Mouse (Mus musculus) MEL (cell line): ENCODE results near the gene S100pbp. TPM values are rescaled to one million over a fixed set of nuclear protein-coding genes. Genes with fewer than 3 reads are reported as not detected.
A peak's percentile ranks its signal among the peaks of the same experiment; 100 is the strongest.

Experiments
- DNase-seq: peaks from one replicate; pipeline ENCODE4 v3.0.0; 2011; ENCODE audit warnings: low read depth, low spot score
- H3K27ac ChIP-seq: 2 replicates; pipeline ENCODE4 v1.5.1; 2012; ENCODE audit warnings: low read depth, mild to moderate bottlenecking, control low read depth, low read length, moderate library complexity; ENCODE audit not compliant: control insufficient read depth
- H3K27me3 ChIP-seq, 2 experiments: fragments of 150-350 bp in 1 of 2; sonication (generic) in 1 of 2; 2 replicates each; pipeline ENCODE4 v1.6.1; 2012; ENCODE audit warnings: low read length in 2 of 2, mild to moderate bottlenecking in 2 of 2, improper control_type of control experiment in 1 of 2, moderate library complexity in 1 of 2; ENCODE audit not compliant: insufficient read depth in 2 of 2, control insufficient read depth in 1 of 2
- H3K36me3 ChIP-seq, 2 experiments: 2 replicates each; pipeline ENCODE4 v1.6.1; 2012 to 2014; ENCODE audit warnings: low read length in 2 of 2, improper control_type of control experiment in 1 of 2, inconsistent platforms in 1 of 2, mild to moderate bottlenecking in 1 of 2; ENCODE audit not compliant: insufficient read depth in 2 of 2, control insufficient read depth in 1 of 2
- H3K4me1 ChIP-seq, 2 experiments: fragments of 150-350 bp in 1 of 2; sonication (generic) in 1 of 2; 2 replicates each; pipeline ENCODE4 v1.6.1; 2012; ENCODE audit warnings: low read length in 2 of 2, improper control_type of control experiment in 1 of 2, mild to moderate bottlenecking in 1 of 2; ENCODE audit not compliant: insufficient read depth in 2 of 2, control insufficient read depth in 1 of 2
- H3K4me3 ChIP-seq, 2 experiments: fragments of 150-350 bp in 1 of 2; sonication (generic) in 1 of 2; 2 replicates each; pipeline ENCODE4 v1.5.1; 2012; ENCODE audit warnings: low read depth in 2 of 2, low read length in 2 of 2, mild to moderate bottlenecking in 2 of 2, moderate library complexity in 2 of 2, control low read depth in 1 of 2, improper control_type of control experiment in 1 of 2; ENCODE audit not compliant: control insufficient read depth in 1 of 2, insufficient read depth in 1 of 2
- H3K79me2 ChIP-seq: 2 replicates; pipeline ENCODE4 v1.6.1; 2012; ENCODE audit warnings: mild to moderate bottlenecking, low read length, moderate library complexity; ENCODE audit not compliant: control insufficient read depth, poor library complexity, insufficient read depth
- H3K9ac ChIP-seq: 2 replicates; pipeline ENCODE4 v1.6.1; 2012; ENCODE audit warnings: low read depth, mild to moderate bottlenecking, control low read depth, low read length, moderate library complexity; ENCODE audit not compliant: control insufficient read depth, poor library complexity, severe bottlenecking
- H3K9me3 ChIP-seq: fragments of 150-350 bp; sonication (generic); replicated peaks from 2 replicates; pipeline ENCODE4 v1.6.1; 2012; ENCODE audit warnings: mild to moderate bottlenecking, low read length, improper control_type of control experiment, moderate library complexity; ENCODE audit not compliant: insufficient read depth
- CHD2 ChIP-seq: IDR thresholded peaks from 2 replicates; pipeline ENCODE4 v1.6.1; 2011; ENCODE audit warnings: low read length, improper control_type of control experiment
- GABPA ChIP-seq: IDR thresholded peaks from 2 replicates; pipeline ENCODE4 v1.6.1; 2012; ENCODE audit warnings: low read depth, mild to moderate bottlenecking, inconsistent platforms, low read length, improper control_type of control experiment, moderate library complexity
- GATA1 ChIP-seq: IDR thresholded peaks from 2 replicates; pipeline ENCODE4 v1.6.1; 2011; ENCODE audit warnings: low read depth, low read length, improper control_type of control experiment
- JUND ChIP-seq: IDR thresholded peaks from 2 replicates; pipeline ENCODE4 v1.6.1; 2011; ENCODE audit warnings: low read depth, mild to moderate bottlenecking, improper control_type of control experiment, low read length
- MAZ ChIP-seq: IDR thresholded peaks from 2 replicates; pipeline ENCODE4 v1.6.1; 2012; ENCODE audit warnings: low read depth, mild to moderate bottlenecking, inconsistent platforms, low read length, improper control_type of control experiment
- MYC ChIP-seq: IDR thresholded peaks from 2 replicates; pipeline ENCODE4 v1.6.1; 2011; ENCODE audit warnings: low read depth, mild to moderate bottlenecking, low read length, improper control_type of control experiment, moderate library complexity
- NRF1 ChIP-seq: IDR thresholded peaks from 2 replicates; pipeline ENCODE4 v1.6.1; 2014; ENCODE audit warnings: low read depth, mild to moderate bottlenecking, inconsistent platforms, low read length, improper control_type of control experiment, moderate library complexity; ENCODE audit not compliant: poor library complexity, insufficient read depth, severe bottlenecking
- POLR2A ChIP-seq, 2 experiments: IDR thresholded peaks; 2 replicates each; pipeline ENCODE4 v1.6.1; 2011 to 2012; ENCODE audit warnings: low read length in 2 of 2, mild to moderate bottlenecking in 2 of 2, control low read depth in 1 of 2, improper control_type of control experiment in 1 of 2, low read depth in 1 of 2, moderate library complexity in 1 of 2; ENCODE audit not compliant: control insufficient read depth in 1 of 2, insufficient read depth in 1 of 2, poor library complexity in 1 of 2
- SIN3A ChIP-seq: IDR thresholded peaks from 2 replicates; pipeline ENCODE4 v1.6.1; 2012; ENCODE audit warnings: low read length, improper control_type of control experiment, inconsistent platforms
- TBP ChIP-seq: IDR thresholded peaks from 2 replicates; pipeline ENCODE4 v1.8.0; 2011; ENCODE audit warnings: low read depth, low read length, improper control_type of control experiment
- TCF12 ChIP-seq: IDR thresholded peaks from 2 replicates; pipeline ENCODE4 v1.6.1; 2014; ENCODE audit warnings: low read depth, mild to moderate bottlenecking, inconsistent platforms, low read length, improper control_type of control experiment, moderate library complexity
- USF1 ChIP-seq: IDR thresholded peaks from 2 replicates; pipeline ENCODE4 v1.6.1; 2014; ENCODE audit warnings: low read depth, mild to moderate bottlenecking, inconsistent platforms, low read length, improper control_type of control experiment, moderate library complexity
- USF2 ChIP-seq, 2 experiments: IDR thresholded peaks; 2 replicates each; pipeline ENCODE4 v1.6.1; 2011 to 2012; ENCODE audit warnings: improper control_type of control experiment in 2 of 2, low read length in 2 of 2, borderline replicate concordance in 1 of 2, inconsistent platforms in 1 of 2, low read depth in 1 of 2, mild to moderate bottlenecking in 1 of 2; ENCODE audit not compliant: insufficient read depth in 1 of 2
- ZC3H11A ChIP-seq: IDR thresholded peaks from 2 replicates; pipeline ENCODE4 v1.6.1; 2012; ENCODE audit warnings: low read depth, mild to moderate bottlenecking, inconsistent platforms, low read length, improper control_type of control experiment
- ZKSCAN1 ChIP-seq: IDR thresholded peaks from 2 replicates; pipeline ENCODE4 v1.6.1; 2012; ENCODE audit warnings: low read depth, mild to moderate bottlenecking, inconsistent platforms, low read length, improper control_type of control experiment, moderate library complexity
- ZMIZ1 ChIP-seq: IDR thresholded peaks from 2 replicates; pipeline ENCODE4 v1.6.1; 2012; ENCODE audit warnings: low read depth, mild to moderate bottlenecking, inconsistent platforms, low read length, improper control_type of control experiment, moderate library complexity
- polyA plus RNA-seq, 2 experiments: library from polyadenylated mRNA; stranded (reverse) in 1 of 2; unstranded in 1 of 2; fragments of >175 nt in 1 of 2; fragments of >200 nt in 1 of 2; gene quantifications; 2 replicates each; pipeline versions ENCODE4 v1.2.1 to v1.2.4; 2012; ENCODE audit warnings: low replicate concordance in 2 of 2, low read depth in 1 of 2; ENCODE audit not compliant: insufficient read length in 2 of 2, insufficient read depth in 1 of 2, missing spikeins in 1 of 2
- total RNA-seq: library from RNA; depleted of rRNA; stranded (reverse); fragments of 300-350 nt; gene quantifications from 2 replicates; pipeline ENCODE4 v1.2.3, GENCODE M21; 2012

The S100pbp gene
- total and polyA plus RNA-seq, 3 experiments: 11.6 to 28.3 TPM; not detected in 1

DNA sequence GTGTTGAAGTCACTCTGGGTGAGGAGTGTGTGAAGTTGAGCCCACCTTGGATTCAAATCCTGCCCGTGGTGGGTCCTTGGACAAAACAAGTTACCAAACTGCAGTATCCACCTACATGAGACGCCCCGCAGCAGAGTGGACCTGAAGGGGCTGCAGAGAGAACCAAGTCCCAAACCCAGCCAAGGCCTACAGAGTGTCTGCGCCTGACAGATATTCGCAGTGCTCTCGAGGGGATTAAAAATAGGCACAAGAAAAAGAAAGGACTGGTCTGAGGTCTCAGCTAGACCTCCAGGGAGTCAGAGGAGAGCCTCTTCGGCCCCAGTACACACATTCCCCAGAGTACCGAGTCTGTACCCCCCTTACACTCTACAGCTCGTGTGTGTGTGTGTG lies 53.3 kb downstream of the S100pbp start:
- Histone ChIP-seq H3K79me2 (peaks cover 3% of the 10 kb centered on the region; the same call in 1 of the 2 replicates), H3K27ac (no peak overlapping the region), H3K27me3 (no peaks in the 10 kb centered on the region), H3K4me1 (peaks cover 28 to 41% of the 10 kb centered on the region in 2 experiments), H3K9me3 (no peaks in the 10 kb centered on the region), H3K4me3 (peak overlapping the region; percentile 56 to 63), H3K36me3 (peaks cover 0 to 34% of the 10 kb centered on the region in 2 experiments; a peak in 2 of 4 replicates), H3K9ac (peak overlapping the region; percentile 70)
- TF ChIP-seq ZKSCAN1 (no peak), MAZ (no peak), GATA1 (no peak), SIN3A (0 out of 2 replicates have a peak, but pooled peaks have one; percentile 26), MYC (no peak), CHD2 (no peak)
- DNase-seq: peak; percentile 27

DNA sequence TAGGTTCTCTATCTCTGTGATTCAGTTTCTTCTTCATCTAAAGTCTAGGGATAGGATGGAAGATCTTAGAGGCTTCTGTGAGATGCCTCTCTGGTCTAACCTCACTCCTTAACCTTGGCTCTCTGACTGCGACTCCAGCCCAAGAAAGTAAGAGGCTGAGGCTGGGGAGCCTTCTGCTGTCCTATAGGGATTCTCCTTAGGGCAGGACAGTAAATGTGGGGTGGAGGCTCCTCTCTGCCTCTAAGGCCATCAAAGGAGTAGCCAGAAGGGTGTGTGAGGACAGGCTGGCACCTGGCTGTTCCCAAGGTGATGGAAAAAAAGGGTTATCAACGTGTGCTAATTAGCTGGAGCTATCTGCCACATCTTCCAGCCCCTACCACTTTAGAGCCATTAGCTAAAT lies 53.9 kb downstream of the S100pbp start:
- Histone ChIP-seq H3K9ac (no peak overlapping the region), H3K9me3 (no peaks in the 10 kb centered on the region), H3K27me3 (no peaks in the 10 kb centered on the region), H3K36me3 (peaks cover 0 to 31% of the 10 kb centered on the region in 2 experiments; a peak in 2 of 4 replicates), H3K4me3 (no peak overlapping the region), H3K4me1 (peaks cover 23 to 39% of the 10 kb centered on the region in 2 experiments), H3K79me2 (peaks cover 3% of the 10 kb centered on the region; the same call in 1 of the 2 replicates), H3K27ac (no peak overlapping the region)
- TF ChIP-seq TCF12 (no peak), GABPA (no peak), NRF1 (no peak), USF2 (IDR thresholded peaks at IDR 0.05; ENCODE audit: borderline replicate concordance in 1 of 2, insufficient read depth in 1 of 2, low read depth in 1 of 2, low read length in 2 of 2) (no peak), JUND (no peak), ZMIZ1 (no peak), POLR2A (IDR thresholded peaks at IDR 0.05; ENCODE audit: control insufficient read depth in 1 of 2, insufficient read depth in 1 of 2, low read depth in 1 of 2, low read length in 2 of 2, poor library complexity in 1 of 2) (no peak), ZC3H11A (no peak), TBP (no peak), GATA1 (no peak), USF1 (no peak)
- no peak for DNase-seq
